Mouse (Mus musculus): ENCODE results near the gene Hsd17b11. TPM values are rescaled to one million over a fixed set of nuclear protein-coding genes. Genes with fewer than 3 reads are reported as not detected.

The Hsd17b11 gene
- polyA plus RNA-seq, 1 experiment from 2014 or later: 2.6 TPM

GRCm38 (mm10) chr5:104048139-104048538, 26.4 kb upstream of the Hsd17b11 start:
- 49% methylated on average over 4 of the region's 4 CpGs for WGBS
- Histone ChIP-seq H3K4me1 (peaks cover 19% of the 10 kb centered on the region), H3K4me3 (peak overlapping the region; percentile 82)

GRCm38 (mm10) chr5:104047200-104048105, 25.7 kb upstream of the Hsd17b11 start:
- H3K27ac ChIP-seq (replicated peaks): peak overlapping the region; percentile 93
- H3K9me3 ChIP-seq: no peaks in the 10 kb centered on the region
- DNase-seq (ENCODE audit: low spot score): peak; percentile 18
- peaks cover 23% of the 10 kb centered on the region for H3K36me3 ChIP-seq (replicated peaks)
- H3K27me3 ChIP-seq (replicated peaks; ENCODE audit: low read depth, poor library complexity, severe bottlenecking): no peaks in the 10 kb centered on the region
- WGBS: 9% methylated on average over 19 of the region's 19 CpGs
- peaks cover 19% of the 10 kb centered on the region for H3K4me1 ChIP-seq
- peak overlapping the region; percentile 82 for H3K4me3 ChIP-seq

More at GRCm38 (mm10) chr5:104048139-104048538, 26.4 kb upstream of the Hsd17b11 start:
- Histone ChIP-seq H3K27me3 (replicated peaks; ENCODE audit: low read depth, poor library complexity, severe bottlenecking) (no peaks in the 10 kb centered on the region), H3K36me3 (replicated peaks) (peaks cover 29% of the 10 kb centered on the region), H3K9me3 (no peaks in the 10 kb centered on the region), H3K27ac (replicated peaks) (0 out of 2 replicates have a peak overlapping the region, but pooled peaks have one; percentile 7)
- DNase-seq (ENCODE audit: low spot score): no peak

GRCm38 (mm10) chr5:104046256-104047199, 24.8 kb upstream of the Hsd17b11 start, which contains the start of gene Nudt9:
Gene Nudt9 (plus strand): TSS chr5:104046306.
- H3K27ac ChIP-seq (replicated peaks): peak within 1 kb of the TSS; percentile 93
- H3K4me1 ChIP-seq: peaks cover 19% of the 10 kb centered on the region
- H3K36me3 ChIP-seq (replicated peaks): peaks cover 14% of the 10 kb centered on the region
- DNase-seq (ENCODE audit: low spot score): peak; percentile 99
- no peaks in the 10 kb centered on the region for H3K27me3 ChIP-seq (replicated peaks; ENCODE audit: low read depth, poor library complexity, severe bottlenecking)
- 5% methylated on average over 90 of the region's 90 CpGs for WGBS
- no peaks in the 10 kb centered on the region for H3K9me3 ChIP-seq
- H3K4me3 ChIP-seq: peak within 1 kb of the TSS; percentile 82

GRCm38 (mm10) chr5:104043704-104044103, 22.0 kb upstream of the Hsd17b11 start:
- WGBS: 65% methylated on average over 2 of the region's 2 CpGs
- no peak overlapping the region for H3K4me3 ChIP-seq
- no peak overlapping the region for H3K27ac ChIP-seq (replicated peaks)
- peaks cover 19% of the 10 kb centered on the region for H3K4me1 ChIP-seq
- no peaks in the 10 kb centered on the region for H3K9me3 ChIP-seq
- H3K27me3 ChIP-seq (replicated peaks; ENCODE audit: low read depth, poor library complexity, severe bottlenecking): no peaks in the 10 kb centered on the region
- H3K36me3 ChIP-seq (replicated peaks): no peaks in the 10 kb centered on the region
- no peak for DNase-seq (ENCODE audit: low spot score)

- 92% methylated on average over 2 of the region's 2 CpGs for WGBS
- Histone ChIP-seq H3K9me3 (no peaks in the 10 kb centered on the region), H3K27ac (replicated peaks) (no peak overlapping the region), H3K4me3 (no peak overlapping the region), H3K4me1 (peaks cover 13% of the 10 kb centered on the region), H3K27me3 (replicated peaks; ENCODE audit: low read depth, poor library complexity, severe bottlenecking) (no peaks in the 10 kb centered on the region), H3K36me3 (replicated peaks) (no peaks in the 10 kb centered on the region)
- DNase-seq (ENCODE audit: low spot score): no peak
These were observed 21.2 kb upstream of the Hsd17b11 start for GRCm38 (mm10) chr5:104042906-104043305.

- H3K9me3 ChIP-seq: no peaks in the 10 kb centered on the region
- H3K27ac ChIP-seq (replicated peaks): no peak overlapping the region
- H3K4me1 ChIP-seq: no peaks in the 10 kb centered on the region
- H3K36me3 ChIP-seq (replicated peaks): no peaks in the 10 kb centered on the region
- H3K4me3 ChIP-seq: no peak overlapping the region
- DNase-seq (ENCODE audit: low spot score): peak; percentile 37
- H3K27me3 ChIP-seq (replicated peaks; ENCODE audit: low read depth, poor library complexity, severe bottlenecking): no peaks in the 10 kb centered on the region
- WGBS: 73% methylated on average over 6 of the region's 6 CpGs
These were observed 17.6 kb upstream of the Hsd17b11 start for GRCm38 (mm10) chr5:104039154-104039932.

GRCm38 (mm10) chr5:104036686-104037085, 15.0 kb upstream of the Hsd17b11 start:
- H3K9me3 ChIP-seq: no peaks in the 10 kb centered on the region
- H3K4me3 ChIP-seq: no peak overlapping the region
- no peaks in the 10 kb centered on the region for H3K36me3 ChIP-seq (replicated peaks)
- H3K27ac ChIP-seq (replicated peaks): no peak overlapping the region
- no peaks in the 10 kb centered on the region for H3K4me1 ChIP-seq
- no peaks in the 10 kb centered on the region for H3K27me3 ChIP-seq (replicated peaks; ENCODE audit: low read depth, poor library complexity, severe bottlenecking)
- 93% methylated on average over 1 of the region's 1 CpGs for WGBS
- no peak for DNase-seq (ENCODE audit: low spot score)

GRCm38 (mm10) chr5:104035824-104036223, 14.1 kb upstream of the Hsd17b11 start:
- Histone ChIP-seq H3K9me3 (no peaks in the 10 kb centered on the region), H3K27ac (replicated peaks) (no peak overlapping the region), H3K4me1 (no peaks in the 10 kb centered on the region), H3K36me3 (replicated peaks) (no peaks in the 10 kb centered on the region), H3K27me3 (replicated peaks; ENCODE audit: low read depth, poor library complexity, severe bottlenecking) (no peaks in the 10 kb centered on the region), H3K4me3 (no peak overlapping the region)
- WGBS: 67% methylated on average over 1 of the region's 1 CpGs
- no peak for DNase-seq (ENCODE audit: low spot score)

GRCm38 (mm10) chr5:104035066-104035465, 13.3 kb upstream of the Hsd17b11 start:
- Histone ChIP-seq H3K36me3 (replicated peaks) (no peaks in the 10 kb centered on the region), H3K27ac (replicated peaks) (no peak overlapping the region), H3K4me3 (no peak overlapping the region), H3K4me1 (0 out of 2 replicates have a peak, but pooled peaks cover 3% of the 10 kb centered on the region), H3K9me3 (no peaks in the 10 kb centered on the region), H3K27me3 (replicated peaks; ENCODE audit: low read depth, poor library complexity, severe bottlenecking) (no peaks in the 10 kb centered on the region)
- DNase-seq (ENCODE audit: low spot score): no peak

- DNase-seq (ENCODE audit: low spot score): no peak
- Histone ChIP-seq H3K36me3 (replicated peaks) (no peaks in the 10 kb centered on the region), H3K9me3 (no peaks in the 10 kb centered on the region), H3K27me3 (replicated peaks; ENCODE audit: low read depth, poor library complexity, severe bottlenecking) (no peaks in the 10 kb centered on the region), H3K4me1 (0 out of 2 replicates have a peak, but pooled peaks cover 3% of the 10 kb centered on the region), H3K4me3 (no peak overlapping the region), H3K27ac (replicated peaks) (no peak overlapping the region)
- 86% methylated on average over 2 of the region's 2 CpGs for WGBS
These were observed 10.8 kb upstream of the Hsd17b11 start for GRCm38 (mm10) chr5:104032434-104033097.

- peaks cover 29% of the 10 kb centered on the region for H3K4me1 ChIP-seq
- no peaks in the 10 kb centered on the region for H3K36me3 ChIP-seq (replicated peaks)
- no peak overlapping the region for H3K4me3 ChIP-seq
- 36% methylated on average over 17 of the region's 17 CpGs for WGBS
- peaks cover 30% of the 10 kb centered on the region for H3K27me3 ChIP-seq (replicated peaks; ENCODE audit: low read depth, poor library complexity, severe bottlenecking)
- no peak for DNase-seq (ENCODE audit: low spot score)
- no peak overlapping the region for H3K27ac ChIP-seq (replicated peaks)
- H3K9me3 ChIP-seq: no peaks in the 10 kb centered on the region
These were observed 3.6 kb upstream of the Hsd17b11 start for GRCm38 (mm10) chr5:104025245-104025854.

Data from embryonic facial prominence, embryonic 10.5 days (tissue).